Mouse (Mus musculus) forebrain, embryonic 10.5 days (tissue): ENCODE measurements around the gene Brd4. TPM values are rescaled to one million over a fixed set of nuclear protein-coding genes. Genes with fewer than 3 reads are reported as not detected.

Experiments
- DNase-seq: peaks from one replicate; pipeline ENCODE4 v3.0.0-alpha.2; 2017; ENCODE audit warnings: low spot score; ENCODE audit errors: extremely low spot score
- H3K27ac ChIP-seq: fragments of 300-500 bp; sonication (generic); 2 replicates; pipeline ENCODE4 v1.5.1; 2016; ENCODE audit warnings: mild to moderate bottlenecking
- H3K27me3 ChIP-seq: fragments of 300-500 bp; sonication (generic); 2 replicates; pipeline ENCODE4 v1.6.1; 2016; ENCODE audit warnings: mild to moderate bottlenecking; ENCODE audit not compliant: poor library complexity, severe bottlenecking
- H3K36me3 ChIP-seq: fragments of 300-500 bp; sonication (generic); replicated peaks from 2 replicates; pipeline ENCODE4 v1.6.1; 2016; ENCODE audit warnings: mild to moderate bottlenecking, moderate library complexity
- H3K4me1 ChIP-seq: fragments of 300-500 bp; sonication (generic); 2 replicates; pipeline ENCODE4 v1.6.1; 2016
- H3K4me3 ChIP-seq: fragments of 300-500 bp; sonication (generic); 2 replicates; pipeline ENCODE4 v1.5.1; 2016; ENCODE audit warnings: mild to moderate bottlenecking, moderate library complexity
- H3K9me3 ChIP-seq: fragments of 300-500 bp; sonication (generic); 2 replicates; pipeline ENCODE4 v1.6.1; 2016; ENCODE audit warnings: mild to moderate bottlenecking, moderate library complexity
- WGBS: fragments of 180-500 bp; shearing (Covaris S2); methylation state at CpG from one replicate; pipeline ENCODE4 v1.1.7; 2016; 5-methylcytosine and 5-hydroxymethylcytosine counted together
- polyA plus RNA-seq: library from polyadenylated mRNA; unstranded; fragments of >200 nt; fragmentation: Nextera tagmentation; extraction: Ambion mirVana; gene quantifications from 2 replicates; pipeline ENCODE4 v1.2.1, GENCODE M21; 2016

Brd4 gene
- polyA plus RNA-seq, 1 experiment from 2014 or later: 113 TPM

- Histone ChIP-seq H3K27ac (no peak overlapping the region), H3K27me3 (no peaks in the 10 kb centered on the region), H3K4me1 (no peaks in the 10 kb centered on the region), H3K4me3 (no peak overlapping the region), H3K36me3 (peaks cover 100% of the 10 kb centered on the region), H3K9me3 (no peaks in the 10 kb centered on the region)
- 97% methylated on average over 8 of the region's 8 CpGs for WGBS
- no peak for DNase-seq
Measured at GRCm38 (mm10) chr17:32312801-32313200, 28.3 kb upstream of the Brd4 start.

DNA sequence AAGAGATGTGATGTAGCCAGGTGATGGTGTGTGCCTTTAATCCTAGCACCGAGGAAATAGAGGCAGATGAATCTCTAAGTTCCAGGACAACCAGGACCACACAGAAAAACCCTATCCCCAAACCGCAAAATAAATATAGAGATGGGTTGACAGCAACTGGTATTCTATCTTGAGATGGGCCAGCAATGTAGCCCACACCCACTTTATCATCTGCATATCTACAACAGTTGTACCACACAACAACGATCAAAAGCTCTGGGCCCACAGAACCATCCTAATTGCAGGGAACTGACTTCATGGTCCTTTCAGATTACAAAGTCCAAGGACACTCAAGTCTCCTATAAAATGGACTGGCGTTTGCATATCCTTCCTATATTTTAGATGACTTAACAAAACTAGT, 23.4 kb upstream of the Brd4 start:
- no peak for DNase-seq
- no peaks in the 10 kb centered on the region for H3K4me1 ChIP-seq
- no peak overlapping the region for H3K4me3 ChIP-seq
- H3K36me3 ChIP-seq: peaks cover 100% of the 10 kb centered on the region
- H3K9me3 ChIP-seq: no peaks in the 10 kb centered on the region
- 95% methylated on average over 4 of the region's 4 CpGs for WGBS
- H3K27me3 ChIP-seq: no peaks in the 10 kb centered on the region
- H3K27ac ChIP-seq: no peak overlapping the region

DNA sequence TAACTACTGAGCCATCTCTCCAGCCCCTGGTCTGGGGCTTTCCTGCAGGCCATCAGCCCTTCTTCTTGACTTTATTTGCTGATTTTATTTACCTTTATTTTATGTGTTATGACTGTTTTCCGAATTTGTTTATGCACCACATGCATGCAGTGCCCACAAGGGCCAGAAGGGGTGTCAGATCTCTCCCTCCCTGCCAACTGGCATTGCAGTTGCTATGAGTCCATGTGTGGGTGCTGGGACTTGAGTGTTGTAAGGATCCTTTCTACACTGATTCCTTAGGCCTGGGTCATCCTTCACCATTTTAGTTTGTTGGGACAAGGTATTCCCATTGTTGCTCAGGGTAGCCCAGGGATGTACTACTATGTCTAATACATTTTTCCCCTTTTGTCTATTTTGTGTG, 13.6 kb upstream of the Brd4 start:
- Histone ChIP-seq H3K9me3 (no peaks in the 10 kb centered on the region), H3K27ac (no peak overlapping the region), H3K27me3 (no peaks in the 10 kb centered on the region), H3K4me1 (no peaks in the 10 kb centered on the region), H3K4me3 (no peak overlapping the region), H3K36me3 (peaks cover 15% of the 10 kb centered on the region)
- no peak for DNase-seq
- WGBS: 90% methylated on average over 1 of the region's 1 CpGs

DNA sequence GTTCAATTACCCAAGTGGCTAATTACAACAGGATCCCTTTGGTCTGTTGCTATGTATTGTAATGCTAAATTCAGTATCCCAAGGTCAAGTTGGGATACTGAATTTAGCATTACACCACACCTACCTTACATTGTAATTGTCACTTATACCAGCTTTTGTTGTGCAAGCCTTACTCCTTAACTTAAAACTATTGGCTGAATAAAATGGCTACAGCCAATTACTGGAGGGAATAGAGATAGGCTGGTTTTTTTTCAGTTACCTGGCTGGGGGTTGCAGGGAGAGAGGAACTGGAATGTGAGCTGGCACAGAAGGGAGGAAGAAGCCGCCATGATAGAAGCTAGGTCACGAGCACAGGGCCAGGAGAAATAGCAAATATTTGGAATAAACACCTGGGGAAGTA, 11.4 kb upstream of the Brd4 start:
- Histone ChIP-seq H3K9me3 (no peaks in the 10 kb centered on the region), H3K27me3 (no peaks in the 10 kb centered on the region), H3K36me3 (no peaks in the 10 kb centered on the region), H3K4me1 (no peaks in the 10 kb centered on the region), H3K4me3 (no peak overlapping the region), H3K27ac (no peak overlapping the region)
- DNase-seq: no peak
- WGBS: 93% methylated on average over 2 of the region's 2 CpGs

- no peaks in the 10 kb centered on the region for H3K9me3 ChIP-seq
- WGBS: 86% methylated on average over 4 of the region's 4 CpGs
Measured at GRCm38 (mm10) chr17:32295160-32295559, 10.6 kb upstream of the Brd4 start.

DNA sequence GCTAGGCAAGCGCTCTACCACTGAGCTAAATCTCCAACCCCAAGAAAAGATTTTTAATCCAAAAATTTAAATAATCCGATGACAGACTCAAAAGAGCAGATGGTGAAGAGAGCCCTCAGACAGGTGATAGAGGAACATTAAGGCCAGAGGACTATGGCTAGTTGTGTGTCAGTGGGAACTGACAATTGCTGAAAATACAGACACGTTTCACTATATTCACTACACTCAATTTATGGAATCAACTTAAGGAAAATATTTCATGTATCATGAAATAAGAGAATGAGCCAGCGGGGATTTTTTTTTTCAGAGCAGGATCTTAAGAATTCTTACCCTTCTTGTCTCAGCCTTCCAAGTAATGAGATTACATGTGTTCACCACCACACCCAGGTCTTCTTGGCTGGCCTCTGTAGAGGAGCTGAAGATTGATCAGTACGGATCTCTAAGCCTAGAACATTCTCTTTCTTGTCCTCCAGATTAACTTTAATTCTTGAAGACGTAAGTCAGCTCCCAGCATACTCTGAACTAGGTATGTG, 682 bp upstream of the Brd4 start:
- 59% methylated on average over 6 of the region's 6 CpGs for WGBS
- peaks cover 7% of the 10 kb centered on the region for H3K36me3 ChIP-seq
- H3K9me3 ChIP-seq: no peaks in the 10 kb centered on the region
- H3K4me3 ChIP-seq: peak overlapping the region; percentile 98
- no peaks in the 10 kb centered on the region for H3K27me3 ChIP-seq
- no peak for DNase-seq
- H3K27ac ChIP-seq: peak overlapping the region; percentile 99
- peaks cover 37% of the 10 kb centered on the region for H3K4me1 ChIP-seq

More at GRCm38 (mm10) chr17:32295160-32295559, 10.6 kb upstream of the Brd4 start:
- DNase-seq: no peak
- no peaks in the 10 kb centered on the region for H3K36me3 ChIP-seq
- no peak overlapping the region for H3K27ac ChIP-seq
- H3K4me1 ChIP-seq: no peaks in the 10 kb centered on the region
- H3K4me3 ChIP-seq: no peak overlapping the region
- no peaks in the 10 kb centered on the region for H3K27me3 ChIP-seq

- Histone ChIP-seq H3K27ac (peak overlapping the region; percentile 99), H3K4me3 (peak overlapping the region; percentile 98), H3K4me1 (peaks cover 37% of the 10 kb centered on the region), H3K27me3 (no peaks in the 10 kb centered on the region), H3K9me3 (no peaks in the 10 kb centered on the region), H3K36me3 (peaks cover 10% of the 10 kb centered on the region)
- 0% methylated on average over 39 of the region's 41 CpGs for WGBS
- DNase-seq: peak; percentile 69
Measured at GRCm38 (mm10) chr17:32283771-32284221, 726 bp downstream of the Brd4 start.

DNA sequence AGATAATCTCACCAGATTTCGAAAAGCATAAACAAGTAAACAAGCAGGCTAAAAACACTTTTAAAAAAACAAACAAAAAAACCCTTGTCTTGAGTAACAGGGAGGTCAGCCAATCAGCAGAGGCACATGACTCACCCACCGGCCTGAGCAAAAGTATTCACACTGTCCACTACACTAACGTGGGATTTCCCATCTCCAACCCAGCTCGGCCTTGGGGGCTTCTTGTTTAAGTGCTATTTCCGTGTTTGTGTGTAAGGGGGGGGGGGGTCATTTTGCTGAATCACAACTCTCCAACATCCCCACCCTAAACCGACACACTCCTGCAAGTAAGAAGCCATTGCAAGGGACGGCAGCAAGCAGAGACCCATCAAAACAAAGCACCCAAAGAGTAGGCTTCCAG, 1.2 kb downstream of the Brd4 start:
- H3K4me3 ChIP-seq: peak overlapping the region; percentile 98
- DNase-seq: no peak
- WGBS: 10% methylated on average over 7 of the region's 7 CpGs
- H3K36me3 ChIP-seq: peaks cover 10% of the 10 kb centered on the region
- peaks cover 37% of the 10 kb centered on the region for H3K4me1 ChIP-seq
- no peaks in the 10 kb centered on the region for H3K27me3 ChIP-seq
- H3K27ac ChIP-seq: peak overlapping the region; percentile 99
- H3K9me3 ChIP-seq: no peaks in the 10 kb centered on the region

DNA sequence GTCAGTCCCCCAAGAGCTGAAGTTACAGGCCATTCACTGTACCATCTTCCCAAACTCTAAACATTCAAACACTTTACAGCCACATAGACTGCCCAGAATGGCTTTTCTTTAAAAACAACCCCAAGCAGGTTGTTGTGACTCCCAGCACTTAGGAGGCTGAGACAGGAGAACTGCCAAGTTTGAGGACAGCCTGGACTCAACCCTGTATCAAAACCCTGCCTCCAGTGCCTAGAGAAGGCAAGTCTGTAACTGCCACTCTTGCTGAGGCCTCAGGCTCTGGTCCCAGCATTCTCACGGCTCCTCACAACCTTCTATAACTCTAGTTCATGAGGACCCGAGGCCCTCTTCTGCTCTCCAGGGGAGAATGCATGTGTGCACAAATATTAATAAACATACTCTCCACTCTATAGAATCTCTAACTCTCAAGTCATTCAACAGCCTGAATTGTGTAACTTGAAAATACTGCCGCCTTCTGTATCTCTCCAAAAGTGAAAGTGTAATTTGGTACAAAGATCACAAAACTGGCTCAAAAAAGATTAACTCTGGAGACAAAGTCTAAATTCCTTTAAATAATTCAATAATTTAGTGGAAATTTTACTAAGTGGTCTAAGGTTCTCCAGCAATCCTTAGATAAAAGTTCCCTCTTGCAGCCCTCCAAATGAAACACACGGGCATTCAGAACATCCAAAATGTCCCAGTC, 2.8 kb downstream of the Brd4 start:
- no peak overlapping the region for H3K27ac ChIP-seq
- peaks cover 10% of the 10 kb centered on the region for H3K36me3 ChIP-seq
- no peak for DNase-seq
- 86% methylated on average over 4 of the region's 4 CpGs for WGBS
- H3K27me3 ChIP-seq: no peaks in the 10 kb centered on the region
- peak overlapping the region; percentile 98; the same call in 1 of the 2 replicates for H3K4me3 ChIP-seq
- H3K9me3 ChIP-seq: no peaks in the 10 kb centered on the region
- peaks cover 41% of the 10 kb centered on the region for H3K4me1 ChIP-seq

- WGBS: 92% methylated on average over 2 of the region's 2 CpGs
- Histone ChIP-seq H3K9me3 (no peaks in the 10 kb centered on the region), H3K4me1 (peaks cover 41% of the 10 kb centered on the region), H3K36me3 (peaks cover 11% of the 10 kb centered on the region), H3K27ac (no peak overlapping the region), H3K27me3 (no peaks in the 10 kb centered on the region), H3K4me3 (no peak overlapping the region)
- no peak for DNase-seq
Measured at GRCm38 (mm10) chr17:32281126-32281525, 3.4 kb downstream of the Brd4 start.

GRCm38 (mm10) chr17:32280575-32280974, 3.9 kb downstream of the Brd4 start:
- Histone ChIP-seq H3K27me3 (no peaks in the 10 kb centered on the region), H3K4me3 (no peak overlapping the region), H3K4me1 (peaks cover 40% of the 10 kb centered on the region), H3K9me3 (no peaks in the 10 kb centered on the region), H3K36me3 (peaks cover 15% of the 10 kb centered on the region), H3K27ac (no peak overlapping the region)
- no peak for DNase-seq
- 89% methylated on average over 3 of the region's 3 CpGs for WGBS

- peaks cover 14% of the 10 kb centered on the region for H3K4me1 ChIP-seq
- no peak overlapping the region for H3K27ac ChIP-seq
- no peak for DNase-seq
- H3K4me3 ChIP-seq: no peak overlapping the region
- 60% methylated on average over 1 of the region's 1 CpGs for WGBS
- peaks cover 22% of the 10 kb centered on the region for H3K36me3 ChIP-seq
- no peaks in the 10 kb centered on the region for H3K9me3 ChIP-seq
- no peaks in the 10 kb centered on the region for H3K27me3 ChIP-seq
Measured at GRCm38 (mm10) chr17:32277201-32277600, 7.3 kb downstream of the Brd4 start.

DNA sequence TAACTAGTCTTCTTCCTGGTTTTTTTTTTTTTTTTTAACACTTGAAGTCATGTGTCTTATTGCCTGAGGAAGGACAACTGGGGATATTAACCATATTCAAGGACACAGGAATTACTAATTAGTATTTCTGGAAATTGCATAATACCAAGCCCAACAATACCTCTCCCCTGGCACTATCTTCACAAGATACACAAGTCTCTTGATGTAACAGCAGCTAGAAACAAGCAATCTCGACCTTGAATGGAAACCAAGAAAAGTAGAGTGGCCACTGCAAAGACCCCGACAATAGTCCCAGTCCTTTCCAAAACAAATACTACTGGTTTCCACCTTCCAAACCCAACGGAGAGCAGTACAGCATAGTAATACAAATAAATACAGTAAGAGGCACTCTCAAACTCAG, 9.0 kb downstream of the Brd4 start:
- H3K27me3 ChIP-seq: no peaks in the 10 kb centered on the region
- 88% methylated on average over 3 of the region's 3 CpGs for WGBS
- H3K27ac ChIP-seq: no peak overlapping the region
- H3K9me3 ChIP-seq: no peaks in the 10 kb centered on the region
- H3K4me3 ChIP-seq: no peak overlapping the region
- DNase-seq: no peak
- H3K4me1 ChIP-seq: peaks cover 4% of the 10 kb centered on the region; the same call in 1 of the 2 replicates
- H3K36me3 ChIP-seq: peaks cover 20% of the 10 kb centered on the region
